Mouse (Mus musculus) bone marrow, adult 2 months (tissue): Measurements from ENCODE around the gene Phkg1. TPM values are rescaled to one million over a fixed set of nuclear protein-coding genes. Genes with fewer than 3 reads are reported as not detected.
"Not testable (repeated sequence)": the region's sequence is repeated elsewhere in the genome, so short reads cannot be mapped to it uniquely, and the experiment has no call there.

Experiments used
- H3K27ac ChIP-seq: fragments of 200-500 bp; 2 replicates; pipeline ENCODE4 v1.5.1; 2012; ENCODE audit warnings: low read depth, mild to moderate bottlenecking, control low read depth, inconsistent platforms, low read length; ENCODE audit not compliant: control insufficient read depth, poor library complexity, insufficient read depth
- H3K4me1 ChIP-seq: fragments of 200-500 bp; 2 replicates; pipeline ENCODE4 v1.6.1; 2011; ENCODE audit warnings: low read length; ENCODE audit not compliant: control insufficient read depth, insufficient read depth
- H3K4me3 ChIP-seq: fragments of 200-500 bp; replicated peaks from 2 replicates; pipeline ENCODE3; 2011; ENCODE audit warnings: mild to moderate bottlenecking, low read depth, low read length, control low read depth; ENCODE audit not compliant: control insufficient read depth
- CTCF ChIP-seq: fragments of 200-500 bp; IDR thresholded peaks from 2 replicates; pipeline ENCODE4 v1.5.1; 2011; ENCODE audit warnings: low read length, control low read depth; ENCODE audit not compliant: control insufficient read depth, insufficient read depth
- POLR2A ChIP-seq: fragments of 200-500 bp; IDR thresholded peaks from 2 replicates; pipeline ENCODE4 v1.6.1; 2011; ENCODE audit warnings: low read depth, mild to moderate bottlenecking, control low read depth, low read length, borderline replicate concordance; ENCODE audit not compliant: control insufficient read depth
- WGBS: fragments of 180-500 bp; shearing (Covaris S2); methylation state at CpG from one replicate; pipeline ENCODE4 v1.1.7; 2018; 5-methylcytosine and 5-hydroxymethylcytosine counted together
- polyA plus RNA-seq: library from polyadenylated mRNA; stranded (reverse); fragments of >200 nt; gene quantifications from 2 replicates; pipeline ENCODE4 v1.2.4, GENCODE M21; 2011; ENCODE audit warnings: low replicate concordance; ENCODE audit not compliant: missing spikeins, insufficient read depth, insufficient read length

Gene Phkg1
- 6.4 TPM in 1 of 2 replicates, not detected in the other for polyA plus RNA-seq

DNA sequence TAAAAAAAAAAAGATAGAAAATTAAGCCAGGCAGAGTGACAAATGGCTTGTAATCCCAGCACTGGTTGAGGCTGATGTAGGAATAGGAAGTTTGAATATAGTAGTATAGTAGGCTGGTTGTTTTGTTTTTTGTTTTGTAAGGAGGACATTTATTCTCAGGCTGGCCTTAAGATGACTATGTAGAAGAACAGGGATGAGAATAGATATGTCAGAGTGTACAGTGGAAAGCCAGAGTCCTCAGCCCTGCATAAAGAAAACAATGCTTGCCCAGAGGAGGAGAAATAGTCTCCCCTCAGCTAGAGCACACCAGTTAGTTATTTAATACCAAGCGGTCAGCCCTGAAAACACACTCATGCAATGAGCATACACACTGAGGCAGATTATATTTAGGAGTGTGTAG lies at the start of gene Phkg1:
Gene Phkg1, minus strand, starts transcription at position 101 of the 400 bp plus-strand sequence.
- H3K27ac ChIP-seq: no peak within 1 kb of the TSS
- no peak for TF ChIP-seq POLR2A
- WGBS: 94% methylated on average over 1 of the region's 1 CpGs

DNA sequence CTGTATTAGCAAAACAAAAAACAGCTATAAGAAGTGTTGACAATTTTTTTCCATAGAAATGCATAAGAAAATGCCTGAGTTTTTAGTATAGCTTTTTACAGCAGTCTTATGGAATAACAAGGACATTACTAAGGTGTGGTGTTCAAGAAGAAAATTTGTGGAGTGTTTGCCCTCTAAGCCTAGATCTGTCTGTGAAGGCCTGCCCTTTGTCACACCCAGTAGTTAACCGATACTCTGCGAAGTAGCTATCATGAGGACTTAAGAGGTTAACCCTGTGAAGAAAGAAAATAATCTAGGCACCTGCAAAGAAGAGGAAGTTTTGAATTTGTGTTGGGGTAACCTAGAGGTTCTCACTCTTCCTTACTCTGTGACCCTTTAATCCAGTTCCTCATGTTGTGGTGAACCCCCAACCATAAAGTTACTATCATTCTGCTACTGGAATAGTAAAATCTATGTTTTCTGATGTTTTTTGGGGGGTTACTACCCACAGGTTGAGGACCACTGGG lies 49.2 kb upstream of the Phkg1 start:
- TF ChIP-seq CTCF (no peak), POLR2A (no peak)
- Histone ChIP-seq H3K4me3 (no peak overlapping the region), H3K27ac (no peak overlapping the region), H3K4me1 (no peaks in the 10 kb centered on the region)
- WGBS: 24% methylated on average over 2 of the region's 2 CpGs

More for the DNA sequence above, at the start of gene Phkg1:
- H3K4me3 ChIP-seq: no peak within 1 kb of the TSS
- H3K4me1 ChIP-seq: no peaks in the 10 kb centered on the region

DNA sequence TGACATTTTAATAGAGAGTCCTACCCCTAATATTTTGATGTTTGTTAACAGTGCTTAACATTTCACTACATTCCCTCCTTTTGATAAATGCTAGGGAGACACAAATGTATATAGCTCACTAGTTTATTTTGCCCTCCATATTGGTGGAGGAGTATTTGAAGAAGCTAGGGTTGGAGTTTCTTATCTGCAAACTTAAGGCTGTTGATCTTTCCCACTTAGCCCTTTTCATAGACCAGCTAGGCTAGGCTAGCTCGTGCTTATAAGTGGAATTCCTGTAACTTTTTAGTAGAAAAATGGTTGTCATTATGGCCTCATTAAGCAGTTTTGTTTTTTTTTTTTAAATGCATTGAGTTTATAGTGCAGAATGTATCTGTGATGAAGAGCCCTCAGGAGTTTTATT lies 45.1 kb upstream of the Phkg1 start:
- H3K4me3 ChIP-seq: no peak overlapping the region
- WGBS: 76% methylated on average over 1 of the region's 1 CpGs
- no peak overlapping the region for H3K27ac ChIP-seq
- TF ChIP-seq POLR2A (no peak), CTCF (no peak)
- no peaks in the 10 kb centered on the region; the same call in 1 of the 2 replicates for H3K4me1 ChIP-seq

DNA sequence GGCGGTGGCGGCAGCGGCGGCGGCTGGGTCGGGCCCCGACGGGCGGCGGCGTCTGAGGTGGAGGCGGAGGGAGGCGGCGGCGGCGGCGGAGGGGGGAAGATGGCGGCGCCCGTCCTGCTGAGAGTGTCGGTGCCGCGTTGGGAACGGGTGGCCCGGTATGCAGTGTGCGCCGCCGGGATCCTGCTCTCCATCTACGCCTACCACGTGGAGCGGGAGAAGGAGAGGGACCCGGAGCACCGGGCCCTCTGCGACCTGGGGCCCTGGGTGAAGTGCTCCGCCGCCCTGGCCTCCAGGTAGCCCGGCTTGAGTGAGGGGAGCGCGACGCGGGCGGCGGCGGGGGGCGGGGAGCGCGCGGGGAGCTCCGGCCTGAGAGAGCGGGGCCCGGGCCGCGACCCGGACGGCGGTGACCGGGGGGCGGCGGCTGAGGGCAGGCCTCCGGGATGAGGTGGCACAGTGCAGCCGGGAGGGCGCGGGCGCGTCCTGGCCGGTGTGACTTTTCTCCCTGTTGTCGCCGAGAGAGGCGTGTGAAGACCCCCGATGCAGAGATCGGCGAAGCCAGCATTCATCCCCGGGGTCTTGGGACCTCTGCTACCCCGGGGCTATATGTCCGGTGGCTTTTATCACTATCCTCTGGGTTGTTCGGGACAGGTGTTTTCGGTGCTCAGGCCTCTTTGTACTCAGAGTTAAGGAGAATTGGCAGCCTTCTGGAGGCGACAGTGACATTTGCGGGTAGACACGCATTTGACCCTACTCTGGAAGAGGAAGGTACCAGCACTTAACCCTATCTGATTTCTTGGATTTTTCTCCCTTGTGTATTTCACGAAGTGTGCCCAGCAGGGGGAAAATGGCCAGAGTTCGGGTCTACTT lies 44.0 kb upstream of the Phkg1 start:
- Histone ChIP-seq H3K27ac (peak overlapping the region; percentile 83), H3K4me3 (peak overlapping the region; percentile 83)
- not testable (repeated sequence) for H3K4me1 ChIP-seq
- under 1% methylated on average over 46 of the region's 82 CpGs for WGBS

DNA sequence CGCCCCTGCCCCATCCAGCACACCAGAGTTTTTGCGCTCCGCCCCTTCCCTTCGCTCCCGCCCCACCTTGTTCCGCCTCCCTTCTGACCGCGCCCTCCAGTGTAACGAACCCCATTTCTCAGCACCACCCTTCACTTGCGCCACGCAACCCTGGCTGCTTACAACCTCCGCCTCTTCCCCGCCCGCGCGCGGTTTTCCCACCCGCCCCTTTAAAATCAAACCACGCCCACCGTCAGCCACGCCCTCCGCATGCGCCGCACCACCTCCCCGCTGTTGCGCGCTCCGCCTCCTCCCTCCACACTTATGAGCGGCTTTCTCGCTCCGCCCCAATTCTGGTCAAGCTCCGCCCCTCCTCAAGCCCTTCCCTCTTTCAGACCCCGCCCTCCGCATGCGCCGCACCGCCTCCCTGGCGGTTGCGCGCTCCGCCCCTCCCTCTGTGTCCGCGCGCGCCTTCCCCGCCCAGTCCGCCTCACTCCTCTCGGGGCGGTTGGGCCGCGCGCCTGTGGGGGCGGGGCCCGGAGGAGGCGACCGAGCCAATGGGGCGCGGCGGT lies 43.2 kb upstream of the Phkg1 start, which contains the start of gene Vkorc1l1:
Gene Vkorc1l1, plus strand, starts transcription at position 476 of the 551 bp plus-strand sequence.
- TF ChIP-seq POLR2A (peak; percentile 7; the same call in 1 of the 2 replicates), CTCF (no peak)

DNA sequence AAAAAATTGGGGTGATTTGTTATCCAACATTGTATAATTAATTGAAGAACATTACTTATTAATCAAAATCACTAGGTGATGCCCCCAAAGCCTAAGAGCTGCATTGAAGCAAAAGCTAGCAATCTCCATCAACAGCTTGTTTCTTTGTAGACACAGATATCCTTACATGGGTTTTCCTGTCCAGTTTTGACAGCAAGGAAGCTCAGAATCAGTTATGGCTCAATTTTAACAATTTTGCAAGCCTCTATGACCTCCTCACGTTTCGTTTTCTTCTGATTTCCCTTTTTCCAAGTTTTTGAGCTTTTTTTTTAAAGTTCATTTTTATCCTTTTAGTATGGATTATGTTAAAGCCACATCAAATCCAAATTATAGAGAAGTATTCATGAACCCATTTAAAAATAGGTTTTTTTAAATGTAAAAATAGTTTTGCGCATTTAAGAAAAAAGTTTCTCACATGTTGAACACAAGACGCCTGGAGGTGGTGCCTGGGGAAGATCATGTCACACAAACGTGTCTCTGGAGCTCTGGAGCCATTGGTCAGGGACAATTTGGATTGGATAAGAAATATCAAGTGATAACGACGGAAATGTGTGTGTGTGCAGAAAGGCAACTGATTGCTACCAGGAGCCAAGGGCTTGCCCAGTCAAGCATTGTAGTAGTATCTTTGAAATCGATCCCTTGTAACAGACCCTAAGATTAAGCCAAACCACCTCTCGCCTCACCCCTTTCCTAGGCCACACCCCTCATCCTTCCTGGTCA lies 42.6 kb upstream of the Phkg1 start:
- TF ChIP-seq POLR2A (no peak), CTCF (no peak)
- no peaks in the 10 kb centered on the region; the same call in 1 of the 2 replicates for H3K4me1 ChIP-seq
- H3K27ac ChIP-seq: peak overlapping the region; percentile 13; the same call in 1 of the 2 replicates
- under 1% methylated on average over 9 of the region's 9 CpGs for WGBS
- H3K4me3 ChIP-seq: peak overlapping the region; percentile 76

More for the DNA sequence above, 43.2 kb upstream of the Phkg1 start, which contains the start of gene Vkorc1l1:
- Histone ChIP-seq H3K27ac (peak within 1 kb of the TSS; percentile 83), H3K4me1 (no peaks in the 10 kb centered on the region; the same call in 1 of the 2 replicates), H3K4me3 (peak within 1 kb of the TSS; percentile 83)
- under 1% methylated on average over 58 of the region's 59 CpGs for WGBS

DNA sequence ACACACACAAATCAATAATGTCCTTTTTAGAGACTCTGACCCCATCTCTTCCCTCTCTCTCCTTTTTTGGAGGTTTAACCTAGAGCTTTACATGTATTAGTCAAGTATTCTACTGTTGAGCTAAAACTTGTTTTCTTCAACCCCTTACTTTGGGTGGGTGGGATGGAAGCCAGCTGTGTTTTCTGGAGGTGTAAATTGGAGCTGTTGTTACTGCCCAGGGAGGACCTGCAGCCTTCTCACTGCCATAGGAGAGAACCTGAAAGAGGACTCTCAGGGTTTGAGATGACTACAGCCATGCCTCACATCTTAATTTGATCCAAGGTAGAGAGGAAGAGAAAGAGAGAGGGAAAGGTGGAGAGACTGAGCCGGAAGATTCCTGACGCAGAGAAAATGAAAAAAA lies 41.9 kb upstream of the Phkg1 start:
- TF ChIP-seq POLR2A (no peak), CTCF (no peak)
- H3K27ac ChIP-seq: no peak overlapping the region
- no peaks in the 10 kb centered on the region; the same call in 1 of the 2 replicates for H3K4me1 ChIP-seq
- WGBS: 38% methylated on average over 2 of the region's 2 CpGs
- H3K4me3 ChIP-seq: no peak overlapping the region

DNA sequence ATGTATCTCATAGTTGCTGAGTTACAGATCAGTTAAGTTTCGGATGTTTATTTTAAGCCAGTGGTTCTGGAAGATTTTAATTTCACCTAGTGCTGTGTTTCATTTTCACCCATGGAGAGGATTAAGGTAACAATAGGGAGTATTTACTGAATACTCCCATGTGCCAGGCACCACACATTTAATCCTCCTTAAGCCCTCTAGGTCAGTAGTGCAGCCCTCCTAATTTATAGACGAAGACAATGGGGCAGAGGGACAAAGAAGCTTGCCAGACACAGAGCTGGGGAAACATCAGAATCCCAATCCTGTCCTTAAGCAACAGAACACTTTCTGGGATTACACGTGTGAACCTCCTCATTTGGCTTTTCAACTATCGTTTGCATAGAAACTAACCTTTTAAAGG lies 38.6 kb upstream of the Phkg1 start:
- Histone ChIP-seq H3K4me3 (no peak overlapping the region), H3K4me1 (no peaks in the 10 kb centered on the region; the same call in 1 of the 2 replicates), H3K27ac (no peak overlapping the region)
- WGBS: 88% methylated on average over 4 of the region's 4 CpGs
- no peak for TF ChIP-seq POLR2A
- no peak for TF ChIP-seq CTCF
